Mouse (Mus musculus) urinary bladder, postnatal 14 days (tissue): ENCODE measurements around the gene Gstz1.
"Not testable (repeated sequence)": the region's sequence is repeated elsewhere in the genome, so short reads cannot be mapped to it uniquely, and the experiment has no call there.

Experiments used
- DNase-seq: peaks from one replicate; pipeline ENCODE4 v3.0.0; 2021; ENCODE audit warnings: low spot score

Gene Gstz1

DNA sequence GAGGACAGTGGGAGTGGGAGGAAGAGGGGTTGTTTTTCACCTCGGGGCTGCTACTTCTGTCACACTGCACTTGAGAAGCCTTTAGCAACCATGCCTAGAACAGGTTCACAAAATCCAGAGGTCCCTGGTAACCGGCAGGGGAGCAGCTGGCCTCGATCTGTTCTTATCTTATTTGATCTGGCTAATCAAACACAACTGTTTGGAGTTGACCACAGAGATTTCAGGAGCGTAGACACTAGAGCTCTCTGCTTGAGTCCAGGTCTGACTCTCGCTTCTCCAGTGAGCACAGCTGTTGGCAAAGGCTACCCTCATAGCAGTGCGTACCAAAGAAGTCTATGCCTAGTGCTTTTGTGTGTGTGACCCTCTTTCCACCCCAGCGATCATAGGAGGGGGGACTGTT lies 11.1 kb downstream of the Gstz1 start:
- DNase-seq, result no peak

DNA sequence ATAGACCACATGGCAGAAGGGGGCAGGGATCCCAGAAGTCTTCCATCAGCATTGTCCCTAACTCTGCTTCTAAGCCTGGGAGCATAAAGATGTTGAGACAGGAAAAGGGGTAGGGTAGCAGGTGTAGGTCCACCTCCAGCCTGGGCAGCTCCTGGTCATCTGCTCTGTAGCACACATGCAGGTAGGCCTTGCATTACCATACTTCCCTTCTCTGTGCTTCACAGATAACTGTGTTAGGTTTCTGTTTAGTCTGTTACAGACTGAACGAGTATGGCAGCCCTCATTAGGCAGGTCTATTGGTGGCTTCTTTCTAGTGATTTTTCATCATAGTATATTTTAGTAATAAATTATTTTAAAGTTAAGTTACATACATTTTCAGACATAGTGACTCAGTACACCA lies 13.3 kb downstream of the Gstz1 start:
- no peak for DNase-seq

DNA sequence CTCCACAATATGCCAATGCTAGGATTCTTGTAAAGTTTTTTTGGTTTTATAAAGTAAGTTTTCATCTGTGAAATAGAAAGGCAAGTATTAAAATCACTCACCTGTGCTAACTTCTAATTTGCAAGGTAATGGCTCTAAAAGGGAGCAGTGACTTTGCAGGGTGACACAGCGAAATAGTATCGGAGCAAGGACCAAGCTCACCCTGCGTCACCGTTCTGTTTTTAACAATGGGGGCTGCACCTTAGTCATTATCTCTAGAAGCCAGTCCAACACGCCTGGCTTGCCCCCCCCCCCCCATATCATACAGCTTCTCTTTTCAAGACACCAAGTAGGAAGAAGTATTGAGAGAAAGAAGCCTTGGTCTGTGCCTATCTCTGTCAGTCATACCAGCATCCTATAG lies 13.8 kb downstream of the Gstz1 start:
- no peak for DNase-seq

DNA sequence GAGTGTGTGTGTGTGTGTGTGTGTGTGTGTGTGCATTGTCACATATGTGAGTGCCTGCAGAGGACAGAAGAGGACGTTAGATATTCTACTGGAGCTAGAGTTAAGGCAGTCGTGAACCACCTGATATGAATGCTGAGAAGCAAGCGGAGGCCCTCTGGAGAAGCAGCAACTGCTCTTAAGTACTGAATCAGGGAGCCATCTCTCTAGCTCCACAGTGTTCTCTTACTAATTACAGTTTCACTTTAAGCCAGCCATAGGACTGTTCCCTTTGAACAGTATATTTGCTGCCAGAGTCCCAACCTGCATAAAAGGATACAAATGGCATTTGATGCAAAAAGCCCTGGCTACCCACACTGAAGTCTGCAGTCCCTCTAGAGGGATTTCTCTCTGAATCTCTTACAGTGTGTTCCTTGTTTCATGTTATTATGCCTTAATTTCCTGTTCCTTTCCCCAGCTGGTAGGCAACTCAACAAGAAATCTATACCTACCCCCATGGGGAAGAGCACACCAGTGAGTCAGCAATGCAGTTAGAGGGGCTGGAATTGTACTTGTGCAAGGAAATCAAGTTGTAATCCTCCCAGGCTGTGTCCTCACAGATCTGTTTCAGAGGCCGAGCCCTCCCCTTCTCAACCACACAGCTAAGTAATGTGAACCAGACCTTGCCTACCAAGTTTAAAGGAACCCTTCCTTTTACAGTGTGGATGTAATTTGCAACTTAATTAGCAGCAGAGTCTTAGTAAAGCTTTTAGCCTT lies 28.4 kb downstream of the Gstz1 start:
- no peak for DNase-seq

DNA sequence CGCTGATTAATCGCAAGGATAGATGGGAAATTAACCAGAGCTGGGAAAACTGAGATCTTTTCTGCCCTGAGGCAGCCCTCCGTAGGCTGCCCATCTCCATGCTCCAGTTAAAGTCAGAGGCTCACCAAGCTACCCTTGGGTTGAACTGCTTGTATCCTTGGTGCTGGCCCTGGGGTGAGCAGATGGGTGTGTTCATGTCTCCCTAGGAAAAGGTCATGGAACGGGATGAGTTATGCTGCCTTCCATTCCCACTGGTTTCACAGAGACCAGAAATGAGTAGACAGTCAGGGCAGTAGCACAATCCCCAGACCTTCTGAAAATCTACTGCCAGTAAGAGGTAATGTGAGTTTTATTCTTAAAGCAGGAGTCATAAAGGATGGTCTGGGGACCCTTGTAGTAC lies 30.7 kb downstream of the Gstz1 start:
- DNase-seq, result no peak

DNA sequence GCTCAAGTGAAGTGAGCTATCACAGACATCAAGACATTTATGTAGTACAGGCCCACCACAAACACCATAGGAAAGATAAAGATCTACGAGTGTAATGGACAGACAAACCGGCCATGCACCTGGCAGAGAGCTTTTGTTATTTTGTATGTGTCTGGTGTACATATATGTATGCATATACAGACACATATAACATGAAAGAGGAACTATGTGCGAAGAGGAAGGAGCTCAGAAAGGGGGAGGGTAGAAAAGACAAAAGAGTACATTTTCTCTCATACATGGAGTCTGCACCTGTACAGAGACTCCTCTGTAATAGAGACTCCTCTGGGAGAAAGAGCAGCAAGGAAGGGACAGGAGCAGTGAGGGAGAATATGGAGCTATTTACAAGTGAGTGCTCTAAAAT lies 46.0 kb downstream of the Gstz1 start:
- DNase-seq, result no peak

DNA sequence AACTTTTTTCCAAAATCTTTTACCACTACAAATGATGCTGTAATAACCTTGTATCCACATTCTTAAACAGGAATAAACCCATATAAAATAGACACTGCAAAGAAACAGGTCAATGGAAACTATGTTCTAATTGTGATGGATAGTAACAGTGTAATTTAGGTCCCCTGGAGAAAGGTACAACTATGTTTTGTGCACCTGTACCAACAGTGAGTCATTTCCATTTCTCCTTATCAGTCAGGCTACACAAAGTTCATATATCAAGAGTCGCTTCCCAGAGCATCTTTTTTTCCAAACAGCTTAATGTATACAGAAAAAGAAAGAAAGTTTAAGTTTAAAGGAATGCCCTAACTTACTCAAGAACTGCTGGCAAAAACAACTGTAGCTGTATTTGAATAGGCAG lies 48.1 kb downstream of the Gstz1 start:
- no peak for DNase-seq

DNA sequence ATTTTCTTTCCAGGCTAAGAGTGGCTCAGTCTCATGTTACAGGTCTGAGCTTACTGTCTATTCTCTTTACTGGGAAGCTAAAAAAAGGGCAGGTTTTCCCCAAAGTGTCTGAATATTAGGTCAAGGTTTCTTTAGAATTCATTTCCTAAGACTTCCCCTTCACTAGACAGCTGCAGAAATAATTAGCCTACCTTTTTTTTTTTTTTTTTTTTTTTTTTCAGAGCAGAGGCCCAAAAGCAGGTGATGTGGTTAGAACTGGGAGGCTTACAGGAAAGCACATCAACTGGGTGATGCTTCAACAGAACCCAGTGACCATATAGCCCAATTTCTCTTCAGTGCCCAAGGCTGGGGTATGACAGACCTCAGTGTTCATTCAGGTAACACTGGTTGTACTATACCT lies 49.3 kb downstream of the Gstz1 start:
- no peak for DNase-seq

DNA sequence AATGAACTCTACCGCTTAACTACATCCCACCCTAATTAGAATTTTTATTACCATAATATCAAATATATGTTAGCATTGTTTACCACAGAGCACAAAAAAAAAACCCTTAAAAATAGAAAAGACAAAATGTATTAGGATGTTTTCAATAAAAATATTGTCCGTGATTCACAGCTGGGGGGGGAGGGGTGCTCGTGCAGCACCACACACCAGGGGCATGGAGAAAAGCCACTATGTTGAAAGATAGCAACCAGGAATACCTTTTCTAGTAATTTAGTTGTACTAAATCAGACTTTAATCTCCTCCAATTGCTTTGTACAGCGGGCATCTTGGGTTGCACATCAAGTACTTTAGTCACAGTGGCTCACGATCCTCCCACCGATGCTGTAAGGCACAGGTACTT lies 51.8 kb downstream of the Gstz1 start:
- no peak for DNase-seq

DNA sequence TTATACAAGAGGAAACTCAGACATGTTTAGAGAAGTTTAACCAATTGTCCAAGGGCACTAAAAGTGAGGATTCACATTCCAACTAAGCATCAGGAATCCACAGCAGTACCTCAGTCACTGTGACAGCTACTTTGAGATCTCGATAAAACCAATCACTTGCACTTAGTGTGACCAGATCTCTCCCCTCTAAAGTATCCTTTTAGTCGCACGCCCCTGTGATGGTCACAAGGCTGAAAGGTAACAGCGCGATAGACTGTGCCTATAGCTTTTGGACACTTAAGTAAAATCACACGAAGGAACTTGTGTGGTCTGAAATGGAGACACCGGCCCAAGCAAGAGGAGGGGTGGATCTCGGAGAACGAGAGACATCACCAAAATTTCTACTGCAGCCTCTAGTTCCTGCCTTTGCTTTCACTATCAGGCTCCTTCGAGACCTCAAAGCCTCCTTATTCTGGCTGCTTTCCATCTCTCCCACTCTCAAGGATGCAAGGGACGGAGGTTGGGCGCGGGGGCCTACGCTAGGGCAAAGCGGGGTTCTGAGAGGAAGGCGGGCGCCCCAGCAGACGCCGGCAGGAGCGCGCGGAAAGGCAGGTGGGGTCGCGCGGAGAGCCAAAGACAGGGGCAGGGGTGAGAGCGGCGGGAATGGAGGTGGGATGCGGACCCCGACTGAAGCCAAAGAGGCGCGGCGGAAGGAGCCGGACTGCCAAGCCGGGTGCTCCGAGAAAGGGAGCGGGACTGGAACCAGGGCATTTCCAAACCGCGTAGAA lies 52.4 kb downstream of the Gstz1 start, which contains the start of gene Samd15:
Samd15 (plus strand) TSS at position 518 of the 767 bp plus-strand sequence.
- DNase-seq, result peak; percentile 15

DNA sequence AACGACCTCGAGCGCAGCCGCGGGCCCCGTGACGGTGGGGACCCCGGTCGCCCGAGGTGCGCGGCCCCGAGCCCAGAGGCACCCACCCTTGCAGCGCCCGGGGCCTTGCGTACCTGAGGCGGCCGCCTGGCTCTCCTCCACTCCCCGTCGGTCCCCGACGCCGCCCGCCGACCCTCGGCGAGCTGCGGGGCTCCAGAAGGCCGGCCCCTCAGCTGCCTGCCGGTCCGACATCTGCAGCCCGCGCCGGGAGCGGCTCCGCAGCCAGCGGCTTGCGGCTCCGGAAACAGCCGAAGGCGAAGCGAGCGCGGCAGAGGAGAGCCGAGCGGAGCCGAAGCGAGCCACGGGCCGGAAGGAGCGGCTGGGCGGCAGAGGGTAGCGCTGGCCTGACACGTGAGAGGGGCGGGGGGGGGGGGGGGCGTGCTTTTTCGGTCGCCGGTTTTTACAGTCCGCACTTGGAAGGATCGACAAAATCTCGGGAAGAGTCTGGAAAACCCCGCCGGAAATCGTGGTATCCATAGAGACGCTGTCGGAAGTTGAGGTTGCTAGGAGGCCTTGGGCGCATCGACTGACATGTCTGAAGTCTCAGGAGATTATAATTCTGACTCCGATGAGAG lies 53.1 kb downstream of the Gstz1 start, which contains the start of gene Tmed8:
Tmed8 (minus strand) TSS at position 482 of the 614 bp plus-strand sequence.
- DNase-seq, result peak; percentile 74

DNA sequence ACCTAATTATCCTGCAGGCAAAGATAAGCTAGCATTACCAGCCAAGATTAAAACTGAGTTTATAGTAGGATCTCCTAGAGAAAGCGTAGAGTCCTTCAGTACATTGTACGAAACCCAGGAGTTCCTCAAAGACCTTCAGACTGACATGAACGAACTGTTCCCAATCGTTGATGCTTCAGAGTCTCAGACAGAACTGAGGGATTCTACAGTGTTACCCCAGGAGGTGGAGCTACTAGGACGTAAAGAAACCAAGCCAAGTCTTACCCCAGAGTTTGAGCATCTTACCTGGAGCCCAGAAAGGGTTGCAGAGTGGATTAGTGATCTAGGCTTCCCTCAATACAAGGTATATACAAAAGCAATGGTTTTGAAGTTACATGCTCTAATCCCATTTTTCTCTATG lies 54.7 kb downstream of the Gstz1 start:
- DNase-seq, result no peak

DNA sequence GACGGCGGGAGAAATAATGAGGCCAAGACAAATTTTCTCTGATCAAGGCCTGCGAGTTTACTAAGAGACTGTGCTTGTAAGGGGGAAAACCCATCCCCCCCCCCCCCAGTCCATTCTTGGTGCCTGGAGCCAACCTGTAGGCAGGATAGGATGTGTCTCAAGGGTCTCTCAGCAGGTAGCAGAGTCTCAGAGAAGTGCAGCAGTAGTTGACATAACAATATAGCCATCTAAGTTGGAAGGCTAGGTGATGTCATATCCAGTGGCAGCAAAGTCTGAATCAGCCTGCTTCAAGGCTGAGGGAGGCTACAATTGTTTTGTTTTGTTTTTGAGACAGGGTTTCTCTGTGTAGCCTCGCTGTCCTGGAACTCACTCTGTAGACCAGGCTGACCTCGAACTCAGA lies 58.8 kb downstream of the Gstz1 start:
- not testable (repeated sequence) for DNase-seq

DNA sequence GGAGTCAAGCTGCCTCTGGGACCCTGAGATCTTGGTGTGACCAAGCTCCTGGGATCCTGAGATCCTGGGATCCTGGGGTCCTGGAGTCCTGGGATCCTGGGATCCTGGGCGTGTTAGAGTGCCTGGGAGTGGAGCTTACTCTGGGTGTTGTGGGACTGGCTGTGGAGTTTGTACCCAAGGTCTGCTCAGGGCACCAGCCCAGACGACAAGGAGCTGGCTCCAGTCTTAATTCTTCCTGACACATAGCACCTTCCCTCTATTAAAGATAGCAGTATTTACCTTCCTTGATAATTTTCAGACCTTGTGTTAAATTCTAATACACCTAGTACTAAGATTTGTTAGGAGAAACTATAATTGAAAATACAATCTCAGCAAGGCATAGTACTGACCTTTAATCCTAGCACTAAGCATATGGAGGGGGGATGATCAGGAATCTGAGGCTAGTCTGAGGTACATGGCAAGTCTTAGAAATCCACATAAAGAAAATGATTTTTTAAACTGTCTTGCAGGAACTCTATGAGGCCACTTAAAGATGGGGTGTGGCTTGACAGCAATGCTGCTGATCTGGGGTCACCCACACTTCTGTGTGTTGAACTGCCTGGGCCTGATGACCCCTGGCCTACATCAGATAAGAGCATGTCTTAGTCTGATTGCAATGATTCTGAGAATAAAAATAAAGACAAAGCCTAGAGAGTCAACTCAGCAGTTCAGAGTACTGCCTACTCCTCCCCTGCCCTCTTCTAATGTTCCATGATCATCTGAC lies 66.1 kb downstream of the Gstz1 start:
- no peak for DNase-seq
